Mouse (Mus musculus): ENCODE results near the gene Abtb2.

The Abtb2 gene

DNA sequence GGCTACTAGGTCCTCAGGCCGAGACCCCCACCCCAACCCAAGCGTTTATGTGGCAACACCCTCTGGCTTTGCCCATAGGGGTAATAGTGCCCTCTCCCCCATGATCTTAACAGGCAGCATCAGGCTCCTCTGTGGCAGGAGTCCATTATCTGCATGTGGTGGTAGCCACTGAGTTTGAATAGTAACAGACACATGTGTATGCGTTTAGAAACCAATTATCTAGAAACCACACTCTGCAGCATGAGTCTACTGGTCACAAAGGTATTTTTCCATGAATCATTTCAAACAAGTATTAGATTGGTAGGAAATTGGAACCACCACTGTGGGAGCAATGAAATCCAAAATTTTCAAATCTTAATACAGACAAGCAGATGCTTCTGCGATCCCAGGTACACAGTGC, 119.5 kb downstream of the Abtb2 start:
- DNase-seq (ENCODE audit: low spot score in 2 of 2): no peak

DNA sequence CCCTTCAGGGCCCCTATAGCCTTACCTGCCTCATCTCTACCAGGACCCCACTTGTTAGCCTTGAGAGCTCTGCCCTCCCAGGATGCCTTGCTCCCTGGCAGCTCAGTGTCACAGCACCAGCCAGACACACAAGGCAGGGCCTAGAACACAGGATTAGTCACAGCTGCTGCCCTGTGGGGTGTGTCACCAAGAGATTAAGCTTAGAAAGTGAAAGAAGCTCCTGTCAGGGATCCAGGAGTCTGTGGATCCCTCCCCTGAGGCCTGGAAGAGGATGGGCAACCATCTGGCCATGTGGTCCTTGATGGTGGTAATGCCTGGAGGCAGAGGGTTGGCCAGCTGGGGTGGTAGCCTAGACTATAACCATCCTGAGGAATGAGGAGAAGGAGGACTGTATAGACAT, 121.0 kb downstream of the Abtb2 start:
- DNase-seq (ENCODE audit: low spot score in 2 of 2): no peak

DNA sequence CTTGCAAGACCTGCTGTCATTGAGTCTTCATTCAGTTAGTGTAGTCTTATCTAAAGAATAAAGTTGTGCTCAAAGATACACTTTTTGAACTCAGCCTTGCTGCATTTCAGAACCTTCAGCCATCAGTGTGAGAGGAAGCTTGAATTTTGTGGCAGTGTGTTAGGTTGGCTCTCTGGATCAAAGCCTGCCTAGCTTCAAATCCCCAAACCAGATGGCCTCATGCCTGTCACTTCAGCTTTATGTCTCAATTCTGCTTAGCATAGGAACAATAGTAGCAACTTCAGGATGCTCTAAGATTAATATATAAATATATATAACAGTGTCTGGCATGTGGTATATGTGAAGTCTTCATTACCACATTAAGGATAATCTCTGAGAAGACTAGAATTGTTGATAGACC, 121.8 kb downstream of the Abtb2 start:
- DNase-seq (ENCODE audit: low spot score in 2 of 2): no peak

DNA sequence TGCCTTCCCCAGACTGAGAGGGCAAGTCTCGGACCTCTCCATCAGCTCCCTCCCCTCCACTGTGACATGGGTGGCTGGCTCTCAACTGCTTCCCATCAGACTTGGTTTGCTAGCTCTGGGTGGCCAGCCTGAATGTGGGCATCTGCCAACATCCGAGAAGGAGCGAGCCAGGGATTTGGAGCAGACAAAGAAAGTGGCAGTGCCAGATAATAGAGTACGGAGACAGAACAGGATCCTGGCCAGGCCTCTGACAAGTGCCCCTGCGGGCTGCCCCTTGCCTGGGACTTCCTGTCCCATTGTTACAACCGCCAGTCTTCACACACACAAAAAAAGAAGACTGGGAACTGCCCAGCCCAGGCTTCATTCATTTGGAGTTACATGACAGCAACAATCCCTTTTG, 124.3 kb downstream of the Abtb2 start:
- no peak for DNase-seq (ENCODE audit: low spot score in 2 of 2)

- no peak for DNase-seq (ENCODE audit: low spot score in 2 of 2)
These were observed 124.7 kb downstream of the Abtb2 start for GRCm38 (mm10) chr2:103690828-103691227.

- no peak for DNase-seq (ENCODE audit: low spot score in 2 of 2)
These were observed 125.2 kb downstream of the Abtb2 start for GRCm38 (mm10) chr2:103691278-103691677.

GRCm38 (mm10) chr2:103692810-103693209, 126.7 kb downstream of the Abtb2 start:
- DNase-seq (ENCODE audit: low spot score in 2 of 2): no peak

DNA sequence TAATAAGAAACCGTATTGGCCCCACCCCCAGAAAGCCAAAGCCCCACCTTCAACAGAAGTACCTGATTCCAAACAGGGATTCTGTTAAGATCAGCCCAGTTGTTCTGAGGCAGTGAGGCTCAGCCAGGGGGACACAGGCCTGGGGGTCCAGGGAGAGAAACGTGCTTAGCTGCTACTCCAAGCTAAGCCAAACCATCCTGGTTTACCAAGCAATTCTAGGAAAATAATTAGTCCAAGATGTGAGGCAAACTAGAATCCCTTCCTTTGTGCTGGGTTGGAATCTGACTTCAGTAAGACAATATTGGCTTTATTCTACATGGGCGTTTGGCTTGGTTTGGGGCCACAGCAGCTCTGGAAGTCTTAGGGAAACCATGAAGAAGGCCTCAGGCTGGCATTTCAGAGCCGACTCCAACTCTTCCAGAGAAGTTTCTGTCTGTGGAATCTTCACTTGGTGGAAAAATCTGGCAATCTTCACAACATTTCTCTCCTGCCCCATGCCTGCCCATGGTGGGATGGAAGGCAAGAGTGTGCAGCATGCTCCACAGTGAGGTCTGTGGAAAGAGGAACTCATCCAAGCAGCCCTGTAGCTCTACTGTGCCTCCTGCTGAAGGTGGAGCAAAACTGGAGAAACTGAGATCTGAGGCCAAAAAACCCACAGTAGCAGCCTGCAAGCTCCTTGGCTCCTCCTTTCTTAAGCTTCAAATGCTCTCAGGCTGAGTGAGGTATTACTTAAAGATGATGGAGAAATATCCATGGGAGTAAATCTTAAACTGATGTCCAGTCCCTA, 128.9 kb downstream of the Abtb2 start:
- no peak for DNase-seq (ENCODE audit: low spot score in 2 of 2)

- peak; percentile 56 to 78 for DNase-seq (ENCODE audit: low spot score in 2 of 2)
These were observed 130.1 kb downstream of the Abtb2 start for GRCm38 (mm10) chr2:103696177-103696576.

- DNase-seq (ENCODE audit: low spot score in 2 of 2): no peak
These were observed 134.4 kb downstream of the Abtb2 start for GRCm38 (mm10) chr2:103700514-103700913.

- no peak for DNase-seq (ENCODE audit: low spot score in 2 of 2)
These were observed 137.2 kb downstream of the Abtb2 start for GRCm38 (mm10) chr2:103703336-103703735.

DNA sequence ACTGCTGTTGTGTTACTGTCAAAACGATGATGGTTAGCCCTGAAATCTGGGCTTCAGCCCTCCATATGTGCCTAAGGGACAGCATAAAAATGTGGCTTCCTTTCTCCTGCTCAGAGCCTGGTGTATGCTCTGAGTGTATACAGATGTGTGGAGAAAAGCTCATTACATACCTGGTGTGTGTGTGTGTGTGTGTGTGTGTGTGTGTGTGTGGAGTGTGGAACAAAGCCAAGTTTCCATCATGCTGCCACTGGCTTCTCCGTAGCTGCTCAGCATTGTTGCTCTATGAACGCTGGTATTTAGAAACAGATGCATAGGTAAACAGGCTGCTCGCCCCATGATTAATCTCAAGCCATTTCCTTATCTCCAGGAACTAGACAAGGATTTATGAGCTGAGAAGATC, 137.8 kb downstream of the Abtb2 start:
- DNase-seq (ENCODE audit: low spot score in 2 of 2): no peak

DNA sequence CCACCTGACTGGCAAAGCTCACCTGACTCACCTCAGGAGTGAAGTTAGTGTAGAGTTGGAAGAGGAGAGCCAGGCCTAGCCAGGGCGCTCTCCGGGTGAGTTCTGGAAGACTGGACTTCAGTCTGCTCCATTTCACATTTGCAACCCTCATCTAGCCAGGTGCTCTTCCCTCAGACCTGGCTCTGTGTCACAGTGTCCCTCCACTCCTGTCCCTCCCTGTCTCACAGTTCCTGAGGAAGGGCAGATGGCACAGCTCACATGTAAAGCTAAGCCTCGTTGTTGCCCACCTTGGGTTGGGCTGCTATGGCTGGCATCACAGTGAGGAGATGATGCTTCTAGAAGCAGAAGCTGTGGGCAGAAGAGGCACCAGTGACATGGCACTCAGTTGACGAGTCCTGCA, 139.7 kb downstream of the Abtb2 start:
- no peak for DNase-seq (ENCODE audit: low spot score in 2 of 2)

DNA sequence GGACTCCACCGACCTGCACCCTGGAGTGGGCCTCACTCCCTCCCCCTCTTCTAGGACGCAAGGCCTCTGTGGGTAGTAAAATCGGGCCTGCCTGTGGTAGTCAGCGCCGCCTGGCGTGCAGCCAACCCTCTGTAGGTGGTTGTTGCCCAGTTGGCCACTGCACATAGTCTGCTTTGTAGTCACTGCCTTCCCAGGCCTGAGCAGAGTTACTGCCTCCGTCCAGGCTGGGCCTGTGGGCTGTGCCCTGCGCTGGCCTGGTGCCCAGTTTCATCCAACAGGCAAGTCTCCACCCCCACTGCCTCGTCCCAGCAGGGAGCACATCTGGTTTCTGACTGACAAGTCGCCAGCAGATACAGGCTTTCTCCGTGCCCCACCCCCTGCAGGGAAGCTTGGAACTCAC, 140.1 kb downstream of the Abtb2 start:
- peak; percentile 9 to 52 for DNase-seq (ENCODE audit: low spot score in 2 of 2)

DNA sequence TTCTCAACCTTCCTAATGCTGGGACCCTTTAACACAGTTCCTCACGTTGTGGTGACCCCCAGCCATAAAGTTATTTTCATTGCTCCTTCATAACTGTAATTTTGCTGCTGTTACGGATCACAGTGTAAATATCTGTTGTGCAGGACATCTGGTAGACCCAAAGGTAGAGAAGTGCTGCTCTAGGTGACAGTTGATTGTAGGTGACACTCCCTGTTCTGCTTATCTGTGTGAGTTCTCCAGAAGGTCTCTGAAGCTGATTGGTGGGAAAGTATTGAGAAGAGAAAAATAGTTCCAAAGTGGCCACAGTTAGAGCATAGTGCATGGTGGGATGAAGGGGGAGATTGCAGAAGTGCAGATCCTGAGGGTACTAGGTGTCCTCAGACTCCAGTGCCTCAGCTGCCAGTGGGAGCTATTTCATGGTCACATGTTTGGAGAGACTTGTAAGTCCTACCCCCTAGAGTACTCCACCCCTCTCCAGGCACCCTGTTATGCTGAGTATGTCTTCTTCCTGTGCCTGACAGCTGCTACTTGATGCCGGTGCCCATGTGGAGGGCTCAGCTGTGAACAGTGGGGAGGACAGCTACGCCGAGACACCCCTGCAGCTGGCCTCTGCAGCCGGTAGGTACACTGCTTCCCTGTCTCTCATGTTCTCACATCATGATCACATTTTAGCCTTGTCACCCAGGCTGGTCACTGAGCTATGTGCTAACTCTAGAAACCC, 141.1 kb downstream of the Abtb2 start:
- no peak for DNase-seq (ENCODE audit: low spot score in 2 of 2)

DNA sequence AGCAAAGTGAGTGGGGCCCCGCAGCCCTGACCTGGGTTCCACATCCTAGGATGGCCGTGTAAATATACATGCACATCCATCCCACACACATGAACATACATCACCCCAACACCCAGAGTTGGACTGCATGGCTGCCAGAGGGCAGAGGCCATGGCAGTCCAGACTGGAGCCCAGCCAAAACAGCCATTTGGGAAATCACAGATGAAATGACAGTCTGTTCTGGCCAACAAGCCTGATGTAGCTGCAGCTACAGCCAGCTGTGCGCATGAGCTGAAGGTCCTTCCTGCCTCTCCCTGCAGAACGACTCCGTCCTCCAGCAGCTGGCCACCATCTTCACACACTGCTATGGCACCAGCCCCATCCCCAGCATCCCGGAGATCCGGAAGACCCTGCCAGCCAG, 144.7 kb downstream of the Abtb2 start:
- DNase-seq (ENCODE audit: low spot score in 2 of 2): no peak

GRCm38 (mm10) chr2:103713831-103714230, 147.7 kb downstream of the Abtb2 start:
- DNase-seq (ENCODE audit: low spot score in 2 of 2): no peak

DNA sequence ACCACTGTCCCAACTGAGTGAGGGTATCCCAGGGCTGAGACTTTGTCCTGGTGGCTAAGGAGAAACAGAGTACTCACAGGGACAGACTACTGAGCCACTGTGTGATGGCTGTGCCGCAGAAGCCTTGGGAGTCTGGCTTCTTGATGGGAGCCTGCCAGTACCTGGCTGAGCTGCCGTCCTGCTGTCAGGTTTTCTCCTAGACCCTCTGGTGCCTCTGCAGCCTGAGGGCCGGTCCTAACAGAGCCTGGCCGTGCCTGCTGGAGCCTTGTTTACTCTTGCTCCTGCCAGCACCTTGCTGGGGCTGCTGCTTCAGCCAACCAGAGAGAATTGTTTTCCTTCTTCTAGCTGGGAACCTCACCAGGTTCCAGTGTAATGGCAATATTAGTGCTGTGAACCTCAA, 148.3 kb downstream of the Abtb2 start:
- DNase-seq (ENCODE audit: low spot score in 2 of 2): no peak

DNA sequence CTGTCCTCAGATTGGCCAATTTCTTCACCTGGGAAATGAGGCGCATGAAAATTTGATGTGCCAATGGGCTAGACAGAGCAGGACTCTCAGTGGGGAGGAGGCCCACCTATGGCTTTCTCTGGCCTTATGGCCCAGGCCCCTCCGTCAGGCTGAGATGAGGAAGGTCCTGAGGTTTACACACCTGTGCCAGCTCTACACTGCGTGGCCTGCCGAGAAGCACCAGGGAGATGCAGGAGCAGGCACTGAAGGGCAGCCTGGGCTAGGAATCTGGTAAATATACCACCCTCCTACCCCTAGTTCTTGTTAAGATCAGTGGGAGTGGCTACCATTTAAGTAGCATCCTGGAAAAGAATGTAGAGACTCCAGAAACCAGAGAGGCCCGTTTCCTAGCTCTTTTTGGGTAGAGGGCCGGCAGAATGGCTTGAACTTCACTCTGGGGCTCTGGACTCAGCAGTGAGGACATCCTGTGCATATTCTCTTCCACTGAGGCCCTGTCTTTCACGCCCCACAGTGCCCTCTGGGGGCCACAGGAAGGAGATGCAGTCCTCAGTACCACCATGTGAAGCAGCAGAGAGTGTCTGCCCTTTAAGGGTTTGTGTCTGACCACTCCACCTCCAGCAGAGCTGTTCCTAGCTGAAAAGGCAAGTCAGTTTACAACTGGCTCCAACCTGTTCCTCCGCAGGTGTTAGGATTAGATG, 152.6 kb downstream of the Abtb2 start:
- DNase-seq (ENCODE audit: low spot score in 2 of 2): peak; percentile 50 to 60

GRCm38 (mm10) chr2:103719292-103719646, 153.2 kb downstream of the Abtb2 start:
- DNase-seq (ENCODE audit: low spot score in 2 of 2): no peak

DNA sequence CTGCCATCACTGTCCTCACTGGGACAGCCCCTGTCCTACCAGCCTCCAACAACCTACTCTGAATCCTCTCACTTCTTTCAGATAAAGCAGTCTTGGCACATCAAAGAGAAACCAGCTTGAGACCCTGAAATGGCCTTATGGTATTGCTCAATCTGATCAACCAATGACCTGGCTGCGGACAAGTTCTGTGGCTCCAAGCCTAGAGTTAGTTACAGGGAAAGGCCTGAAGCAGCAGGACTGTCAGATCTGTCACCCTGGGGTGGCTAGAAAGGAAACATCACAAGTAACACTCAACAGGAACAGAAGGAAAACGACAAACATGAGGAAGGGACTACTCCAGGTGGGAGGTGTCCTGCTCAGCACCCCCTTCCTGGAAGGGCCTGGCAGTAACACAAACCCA, 158.4 kb downstream of the Abtb2 start:
- DNase-seq (ENCODE audit: low spot score in 2 of 2): no peak

- no peak for DNase-seq (ENCODE audit: low spot score in 2 of 2)
These were observed 162.0 kb downstream of the Abtb2 start for GRCm38 (mm10) chr2:103728027-103728540.

- no peak for DNase-seq (ENCODE audit: low spot score in 2 of 2)
These were observed 164.9 kb downstream of the Abtb2 start for GRCm38 (mm10) chr2:103730999-103731398.
